Mouse (Mus musculus) MEL (cell line): Measurements from ENCODE around the gene Fam196b.

Source experiments
- CHD1 ChIP-seq: IDR thresholded peaks from 2 replicates; pipeline ENCODE4 v1.6.1; 2012; ENCODE audit warnings: low read depth, mild to moderate bottlenecking, inconsistent platforms, low read length, improper control_type of control experiment
- E2F4 ChIP-seq: IDR thresholded peaks from 2 replicates; pipeline ENCODE4 v1.6.1; 2011; ENCODE audit warnings: low read depth, low read length, improper control_type of control experiment, borderline replicate concordance
- ELF1 ChIP-seq: IDR thresholded peaks from 2 replicates; pipeline ENCODE4 v1.6.1; 2014; ENCODE audit warnings: low read depth, mild to moderate bottlenecking, inconsistent platforms, low read length, improper control_type of control experiment, moderate library complexity
- POLR2A ChIP-seq, 2 experiments: IDR thresholded peaks; 2 replicates each; pipeline ENCODE4 v1.6.1; 2011 to 2012; ENCODE audit warnings: low read length in 2 of 2, mild to moderate bottlenecking in 2 of 2, control low read depth in 1 of 2, improper control_type of control experiment in 1 of 2, low read depth in 1 of 2, moderate library complexity in 1 of 2; ENCODE audit not compliant: control insufficient read depth in 1 of 2, insufficient read depth in 1 of 2, poor library complexity in 1 of 2
- POLR2AphosphoS2 ChIP-seq: IDR thresholded peaks from 2 replicates; pipeline ENCODE4 v1.6.1; 2011; ENCODE audit warnings: low read length, improper control_type of control experiment

DNA sequence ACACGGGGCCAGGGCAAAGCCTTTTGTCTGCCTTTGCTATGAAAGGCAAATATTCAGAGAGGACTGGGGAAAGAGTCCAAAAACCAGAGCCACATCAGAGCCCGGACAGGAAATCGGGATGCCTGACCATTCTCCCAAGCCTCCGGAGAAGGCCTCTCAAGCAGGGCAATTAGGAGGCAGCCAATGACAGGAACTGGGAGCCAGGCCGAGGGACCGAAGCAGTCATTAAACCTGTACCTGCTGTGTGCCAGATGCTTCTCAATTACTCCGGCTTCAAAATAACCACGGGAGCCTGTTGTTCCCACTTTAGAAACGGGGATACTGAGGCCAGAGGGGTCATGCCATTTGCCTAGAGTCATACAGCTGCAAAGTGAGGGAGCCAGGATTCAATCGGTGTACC lies 42.6 kb upstream of the Fam196b start:
- TF ChIP-seq ELF1 (no peak), CHD1 (no peak), POLR2A (IDR thresholded peaks at IDR 0.05; ENCODE audit: control insufficient read depth in 1 of 2, insufficient read depth in 1 of 2, low read depth in 1 of 2, low read length in 2 of 2, poor library complexity in 1 of 2) (no peak), POLR2AphosphoS2 (no peak), E2F4 (no peak)
